Mouse (Mus musculus) ES-Bruce4 (cell line): ENCODE data around the gene Cntrl.

Experiments used
- CTCF ChIP-seq: IDR thresholded peaks from one replicate; pipeline ENCODE4 v1.8.1; 2011; ENCODE audit warnings: low read depth, low read length
- POLR2A ChIP-seq: IDR thresholded peaks from one replicate; pipeline ENCODE4 v1.8.1; 2011; ENCODE audit warnings: low read length; ENCODE audit not compliant: insufficient read depth

DNA sequence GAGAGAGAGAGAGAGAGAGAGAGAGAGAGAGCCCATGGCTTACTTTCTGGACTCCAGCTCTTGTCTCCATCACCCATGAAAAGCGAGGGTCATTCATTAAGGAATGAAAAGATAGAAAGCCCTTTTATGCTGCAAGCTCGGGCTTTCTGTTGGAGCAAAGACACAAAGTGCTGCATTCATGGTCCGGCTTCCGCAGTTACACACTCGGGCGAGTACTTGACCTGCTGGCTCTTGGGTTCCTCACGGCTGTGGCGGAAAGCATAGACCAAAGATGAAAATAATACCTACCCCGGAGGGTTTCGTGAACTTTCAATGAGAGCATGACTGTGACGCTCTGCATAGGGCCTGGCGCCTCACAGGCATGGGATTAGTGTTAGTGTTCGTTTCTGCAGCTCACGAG is 106.1 kb downstream of the Cntrl start:
- TF ChIP-seq CTCF (no peak), POLR2A (no peak)
